Mouse (Mus musculus) liver, postnatal 0 days (tissue): ENCODE measurements at regions not wholly inside any gene's neighbourhood (a gene's known extent, or its start where the extent isn't known, plus 50 kb on each side); places are given as distances from the start of the nearest gene placed in this dataset.

ENCODE experiments used
- ATAC-seq: fragments of 200-750 bp; cut with Nextera tagmentation; 2 replicates; pipeline ENCODE4 v1.8.0; 2017; ENCODE audit warnings: mild to moderate bottlenecking, moderate library complexity
- DNase-seq: peaks from one replicate; pipeline ENCODE4 v3.0.0-alpha.2; 2016
- H3K27ac ChIP-seq: fragments of 300-500 bp; sonication (generic); 2 replicates; pipeline ENCODE4 v1.5.1; 2014; ENCODE audit warnings: antibody characterized with exemption, moderate library complexity, mild to moderate bottlenecking, low read depth
- H3K27me3 ChIP-seq: fragments of 300-500 bp; sonication (generic); 2 replicates; pipeline ENCODE4 v1.6.1; 2014; ENCODE audit warnings: low read length, control low read depth, mixed read lengths; ENCODE audit not compliant: insufficient read depth
- H3K36me3 ChIP-seq: fragments of 300-500 bp; sonication (generic); replicated peaks from 2 replicates; pipeline ENCODE4 v1.6.1; 2014; ENCODE audit warnings: mild to moderate bottlenecking, control low read depth, low read length, moderate library complexity, mixed read lengths; ENCODE audit not compliant: insufficient read depth
- H3K4me1 ChIP-seq: fragments of 300-500 bp; sonication (generic); 2 replicates; pipeline ENCODE4 v1.6.1; 2014; ENCODE audit warnings: antibody characterized with exemption, mild to moderate bottlenecking, control low read depth; ENCODE audit not compliant: insufficient read depth
- H3K4me2 ChIP-seq: fragments of 300-500 bp; sonication (generic); 2 replicates; pipeline ENCODE4 v1.6.1; 2014; ENCODE audit warnings: low read depth, mild to moderate bottlenecking, low read length, moderate library complexity, mixed read lengths
- H3K4me3 ChIP-seq: fragments of 300-500 bp; sonication (generic); 2 replicates; pipeline ENCODE4 v1.5.1; 2014; ENCODE audit warnings: low read depth, low read length
- H3K9ac ChIP-seq: fragments of 300-500 bp; sonication (generic); replicated peaks from 2 replicates; pipeline ENCODE4 v1.6.1; 2014; ENCODE audit warnings: mild to moderate bottlenecking, moderate library complexity
- H3K9me3 ChIP-seq: fragments of 300-500 bp; sonication (generic); 2 replicates; pipeline ENCODE4 v1.6.1; 2016; ENCODE audit warnings: mild to moderate bottlenecking, control low read depth, low read length, mixed read lengths
- CTCF ChIP-seq: sonication (generic); IDR thresholded peaks from 2 replicates; pipeline ENCODE4 v1.5.1; 2016; ENCODE audit warnings: antibody characterized with exemption, low read depth
- EP300 ChIP-seq: IDR thresholded peaks from 2 replicates; pipeline ENCODE4 v1.6.1; 2016; ENCODE audit warnings: antibody characterized with exemption, low read depth, mild to moderate bottlenecking
- WGBS: fragments of 180-500 bp; shearing (Covaris S2); extraction: QIAGEN DNeasy Blood & Tissue Kit; methylation state at CpG from one replicate; pipeline ENCODE4 v1.1.7; 2014; ENCODE audit not compliant: insufficient replicate concordance; 5-methylcytosine and 5-hydroxymethylcytosine counted together

DNA sequence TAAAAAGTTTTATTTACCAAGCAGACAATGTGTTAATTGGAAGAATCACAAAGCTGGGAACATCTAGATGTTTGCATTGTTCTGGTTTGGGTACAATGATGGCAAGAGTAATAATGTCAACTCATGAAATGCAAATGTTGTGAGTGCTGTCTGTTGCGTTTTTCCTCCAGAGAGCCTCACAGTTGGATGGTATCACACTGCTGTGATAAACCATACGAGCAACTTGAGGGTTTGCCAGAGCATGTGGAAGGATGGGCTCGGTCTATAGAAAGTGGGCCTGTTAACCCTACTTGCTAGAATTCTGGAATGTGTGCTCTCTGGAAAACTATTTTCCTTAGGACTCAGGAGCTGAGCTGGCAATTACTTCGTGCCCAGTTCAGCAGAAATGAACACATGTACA is 311.2 kb upstream of the Sox11 start:
- ATAC-seq (no peak), DNase-seq (no peak)
- TF ChIP-seq CTCF (no peak), EP300 (no peak)
- H3K4me3 ChIP-seq: no peak overlapping the region
- no peaks in the 10 kb centered on the region for H3K27me3 ChIP-seq
- H3K9me3 ChIP-seq: no peaks in the 10 kb centered on the region
- WGBS: 60% methylated on average over 4 of the region's 4 CpGs
- H3K27ac ChIP-seq: no peak overlapping the region
- no peak overlapping the region for H3K9ac ChIP-seq
- no peak overlapping the region for H3K4me2 ChIP-seq
- H3K36me3 ChIP-seq: no peaks in the 10 kb centered on the region
- H3K4me1 ChIP-seq: no peaks in the 10 kb centered on the region

DNA sequence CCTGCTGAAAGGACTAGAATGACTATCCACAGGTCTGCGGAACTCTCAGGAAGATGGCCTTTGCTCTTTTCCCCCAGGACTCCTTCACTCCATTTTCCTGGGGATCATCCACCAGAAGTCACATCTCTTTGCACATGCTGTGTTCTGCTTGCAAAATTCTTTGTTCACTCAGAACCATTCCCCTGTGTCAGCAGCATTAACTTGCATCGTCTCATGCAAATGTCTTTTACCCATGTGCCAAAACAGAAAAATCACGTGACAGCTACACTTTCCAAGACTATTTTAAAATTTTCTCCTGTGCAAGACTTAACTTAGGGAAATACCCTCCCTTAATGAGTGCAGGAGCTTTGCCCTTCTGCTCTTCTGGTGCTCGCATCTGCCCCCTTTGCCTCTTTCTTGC is 306.2 kb upstream of the Sox11 start:
- Histone ChIP-seq H3K27ac (no peak overlapping the region), H3K4me1 (no peaks in the 10 kb centered on the region), H3K9me3 (no peaks in the 10 kb centered on the region), H3K36me3 (no peaks in the 10 kb centered on the region), H3K4me3 (no peak overlapping the region), H3K27me3 (no peaks in the 10 kb centered on the region), H3K9ac (no peak overlapping the region), H3K4me2 (no peak overlapping the region)
- ATAC-seq (no peak), DNase-seq (no peak)
- TF ChIP-seq EP300: no peak
- no peak for TF ChIP-seq CTCF
- 77% methylated on average over 4 of the region's 4 CpGs for WGBS

DNA sequence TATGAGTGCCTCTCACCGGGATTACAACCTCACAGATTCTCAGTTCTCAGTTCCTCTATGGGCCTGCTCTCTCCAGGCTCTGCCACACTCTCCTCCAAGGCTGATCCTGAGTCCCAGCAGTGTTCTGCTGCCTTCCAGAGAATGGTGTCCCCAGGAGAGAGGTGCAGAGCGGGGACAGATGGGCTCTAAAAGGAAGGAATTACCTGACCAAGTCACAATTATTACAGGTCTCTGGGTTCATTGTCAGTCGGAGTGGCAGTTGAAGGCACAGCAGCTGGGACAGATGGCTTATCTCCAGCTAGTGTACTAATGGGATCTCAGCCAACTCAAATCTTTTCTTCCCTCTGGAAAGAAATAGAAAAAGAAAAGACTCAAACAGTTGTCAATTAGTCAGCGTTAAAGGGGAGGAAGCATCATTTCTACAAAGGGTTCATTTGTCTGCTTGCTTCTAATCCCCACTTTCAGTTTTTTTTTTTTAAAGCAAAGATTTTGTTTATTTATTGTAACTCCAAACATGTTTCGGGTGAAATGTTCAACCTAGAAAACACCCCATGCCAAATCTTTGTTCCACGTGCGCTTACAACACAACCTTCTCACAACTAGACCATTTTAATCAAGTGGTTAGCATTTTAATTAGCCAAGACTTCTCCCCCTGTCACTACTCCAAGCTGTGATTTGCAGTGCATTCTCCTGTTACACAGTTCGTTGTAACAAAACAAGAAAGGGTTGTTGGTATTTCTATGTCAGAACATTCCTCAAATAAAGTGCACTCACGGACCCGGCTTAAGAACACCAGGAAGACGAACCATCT is 304.3 kb upstream of the Sox11 start:
- DNase-seq (no peak), ATAC-seq (no peak)
- H3K27ac ChIP-seq: no peak overlapping the region
- WGBS: 76% methylated on average over 11 of the region's 11 CpGs
- no peaks in the 10 kb centered on the region for H3K9me3 ChIP-seq
- H3K36me3 ChIP-seq: no peaks in the 10 kb centered on the region
- no peak overlapping the region for H3K4me3 ChIP-seq
- H3K4me1 ChIP-seq: no peaks in the 10 kb centered on the region
- H3K9ac ChIP-seq: no peak overlapping the region
- H3K27me3 ChIP-seq: no peaks in the 10 kb centered on the region
- no peak for TF ChIP-seq CTCF
- TF ChIP-seq EP300: no peak
- H3K4me2 ChIP-seq: no peak overlapping the region

DNA sequence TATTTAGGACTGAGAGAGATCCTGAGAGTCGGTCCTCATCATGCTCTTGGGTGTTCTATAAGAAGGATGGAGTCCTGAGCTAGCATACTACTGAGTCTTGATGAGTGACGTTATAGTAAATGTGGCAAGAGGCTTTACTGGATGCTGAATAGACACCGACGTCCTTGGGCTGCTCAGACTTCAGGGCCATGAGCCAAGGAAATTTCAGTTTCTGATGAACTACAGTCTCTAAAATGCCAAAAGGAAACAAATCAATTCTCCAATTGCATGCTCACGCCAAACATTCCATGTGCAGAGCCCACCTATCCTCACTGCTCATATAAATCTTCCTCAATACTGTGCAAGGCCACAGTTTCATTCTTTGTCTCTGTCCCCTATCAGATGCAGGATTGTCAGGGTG is 277.2 kb upstream of the Sox11 start:
- Histone ChIP-seq H3K9me3 (no peaks in the 10 kb centered on the region), H3K9ac (no peak overlapping the region), H3K4me1 (no peaks in the 10 kb centered on the region), H3K27me3 (no peaks in the 10 kb centered on the region), H3K4me3 (no peak overlapping the region), H3K27ac (no peak overlapping the region), H3K4me2 (no peak overlapping the region), H3K36me3 (no peaks in the 10 kb centered on the region)
- TF ChIP-seq CTCF (no peak), EP300 (no peak)
- 77% methylated on average over 5 of the region's 5 CpGs for WGBS
- no peak for ATAC-seq
- no peak for DNase-seq

DNA sequence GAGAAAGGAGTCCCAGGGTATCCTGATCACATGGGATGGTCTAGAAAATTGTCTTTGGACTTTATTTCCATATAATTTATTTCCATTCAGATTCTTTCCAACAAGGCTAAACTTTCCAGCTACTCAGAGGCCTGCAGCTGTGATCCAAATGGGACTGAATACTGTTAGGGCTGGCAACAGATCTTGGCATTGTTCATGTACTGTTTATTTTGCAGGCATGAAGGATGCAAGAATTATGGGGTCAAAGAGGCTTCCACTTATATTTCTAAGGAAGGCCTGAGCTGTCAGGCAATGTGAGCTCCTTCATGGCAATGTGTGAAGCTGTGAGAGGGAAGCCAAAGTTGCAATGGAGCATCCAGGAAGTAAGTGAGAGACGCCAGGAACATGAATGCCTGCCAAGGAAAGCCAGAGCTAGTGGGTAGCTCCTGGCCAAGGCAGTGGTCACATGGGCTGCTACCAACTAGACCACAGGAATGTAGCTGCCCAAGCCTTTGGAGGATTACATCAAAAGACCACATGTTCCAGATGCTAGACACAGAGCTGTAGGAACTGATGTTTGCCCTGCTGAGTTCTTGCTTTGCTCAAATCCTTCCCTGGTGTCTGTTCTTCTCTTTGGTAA is 261.8 kb upstream of the Sox11 start:
- ATAC-seq (no peak), DNase-seq (no peak)
- no peak overlapping the region for H3K4me2 ChIP-seq
- TF ChIP-seq CTCF: no peak
- no peak overlapping the region for H3K9ac ChIP-seq
- H3K4me3 ChIP-seq: no peak overlapping the region
- no peaks in the 10 kb centered on the region for H3K4me1 ChIP-seq
- no peaks in the 10 kb centered on the region for H3K27me3 ChIP-seq
- 33% methylated on average over 1 of the region's 1 CpGs for WGBS
- H3K9me3 ChIP-seq: no peaks in the 10 kb centered on the region
- H3K27ac ChIP-seq: no peak overlapping the region
- H3K36me3 ChIP-seq: no peaks in the 10 kb centered on the region

DNA sequence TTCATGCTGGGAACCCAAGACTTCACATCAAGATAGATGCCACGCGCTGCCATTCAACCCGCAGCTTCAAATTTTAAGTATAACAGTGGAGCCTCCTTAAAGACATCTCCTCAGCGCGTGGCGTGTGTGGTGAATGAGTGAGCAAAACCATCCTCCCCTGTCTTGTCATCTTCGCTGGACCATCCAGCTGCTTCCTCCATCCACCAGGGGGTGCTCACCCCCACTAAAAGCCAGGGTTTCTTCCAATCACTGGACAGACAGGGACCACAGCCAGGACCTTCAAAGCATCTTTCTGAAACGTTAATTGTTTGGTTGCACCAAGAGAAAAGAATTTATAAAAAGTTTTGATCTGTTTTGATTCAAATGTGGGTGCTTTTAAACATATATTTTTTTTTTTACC is 256.8 kb upstream of the Sox11 start:
- no peak overlapping the region for H3K4me3 ChIP-seq
- ATAC-seq (no peak), DNase-seq (peak; percentile 63)
- H3K9ac ChIP-seq: no peak overlapping the region
- TF ChIP-seq CTCF: peak; percentile 74
- TF ChIP-seq EP300: no peak
- no peaks in the 10 kb centered on the region for H3K9me3 ChIP-seq
- H3K4me1 ChIP-seq: no peaks in the 10 kb centered on the region
- WGBS: 27% methylated on average over 8 of the region's 8 CpGs
- H3K27me3 ChIP-seq: no peaks in the 10 kb centered on the region
- H3K4me2 ChIP-seq: no peak overlapping the region
- no peak overlapping the region for H3K27ac ChIP-seq
- no peaks in the 10 kb centered on the region for H3K36me3 ChIP-seq
